Mouse (Mus musculus): ENCODE measurements around the gene Unc13d. TPM values are rescaled to one million over a fixed set of nuclear protein-coding genes. Genes with fewer than 3 reads are reported as not detected.

Unc13d gene
- polyA plus RNA-seq, 1 experiment from 2014 or later, result 1.0 TPM

GRCm38 (mm10) chr11:116057237-116057881 is 20.4 kb downstream of the Unc13d start:
- no peaks in the 10 kb centered on the region for H3K27me3 ChIP-seq (replicated peaks)
- no peak for ATAC-seq (ENCODE audit: low FRiP score)
- peaks cover 98% of the 10 kb centered on the region for H3K36me3 ChIP-seq
- H3K4me3 ChIP-seq (replicated peaks), result no peak overlapping the region
- H3K9ac ChIP-seq (replicated peaks), result no peak overlapping the region
- WGBS, result 88% methylated on average over 4 of the region's 4 CpGs
- no peaks in the 10 kb centered on the region for H3K4me1 ChIP-seq
- H3K4me2 ChIP-seq, result no peak overlapping the region
- H3K27ac ChIP-seq (replicated peaks), result no peak overlapping the region
- H3K9me3 ChIP-seq (replicated peaks), result no peaks in the 10 kb centered on the region

GRCm38 (mm10) chr11:116055873-116056272 is 21.9 kb downstream of the Unc13d start:
- no peak overlapping the region for H3K4me3 ChIP-seq (replicated peaks)
- no peak overlapping the region for H3K9ac ChIP-seq (replicated peaks)
- H3K4me2 ChIP-seq, result no peak overlapping the region
- H3K4me1 ChIP-seq, result no peaks in the 10 kb centered on the region
- H3K27me3 ChIP-seq (replicated peaks), result no peaks in the 10 kb centered on the region
- no peaks in the 10 kb centered on the region for H3K9me3 ChIP-seq (replicated peaks)
- H3K27ac ChIP-seq (replicated peaks), result no peak overlapping the region
- WGBS, result 95% methylated on average over 11 of the region's 11 CpGs
- ATAC-seq (ENCODE audit: low FRiP score), result no peak
- peaks cover 96% of the 10 kb centered on the region for H3K36me3 ChIP-seq

GRCm38 (mm10) chr11:116053510-116054229 is 24.1 kb downstream of the Unc13d start:
- Histone ChIP-seq H3K27me3 (replicated peaks) (no peaks in the 10 kb centered on the region), H3K4me1 (no peaks in the 10 kb centered on the region), H3K36me3 (peaks cover 95% of the 10 kb centered on the region), H3K9me3 (replicated peaks) (no peaks in the 10 kb centered on the region), H3K27ac (replicated peaks) (no peak overlapping the region), H3K4me3 (replicated peaks) (no peak overlapping the region), H3K4me2 (no peak overlapping the region), H3K9ac (replicated peaks) (no peak overlapping the region)
- ATAC-seq (ENCODE audit: low FRiP score), result no peak
- 95% methylated on average over 9 of the region's 9 CpGs for WGBS

GRCm38 (mm10) chr11:116050196-116050595 is 27.6 kb downstream of the Unc13d start:
- no peak overlapping the region for H3K9ac ChIP-seq (replicated peaks)
- no peak overlapping the region for H3K4me3 ChIP-seq (replicated peaks)
- 88% methylated on average over 4 of the region's 4 CpGs for WGBS
- no peaks in the 10 kb centered on the region for H3K4me1 ChIP-seq
- no peak overlapping the region for H3K27ac ChIP-seq (replicated peaks)
- H3K27me3 ChIP-seq (replicated peaks), result no peaks in the 10 kb centered on the region
- H3K36me3 ChIP-seq, result peaks cover 91% of the 10 kb centered on the region
- no peak overlapping the region for H3K4me2 ChIP-seq
- no peak for ATAC-seq (ENCODE audit: low FRiP score)
- H3K9me3 ChIP-seq (replicated peaks), result no peaks in the 10 kb centered on the region

GRCm38 (mm10) chr11:116049610-116050009 is 28.2 kb downstream of the Unc13d start:
- Histone ChIP-seq H3K27ac (replicated peaks) (no peak overlapping the region), H3K4me2 (no peak overlapping the region), H3K27me3 (replicated peaks) (no peaks in the 10 kb centered on the region), H3K9ac (replicated peaks) (no peak overlapping the region), H3K4me3 (replicated peaks) (no peak overlapping the region), H3K36me3 (peaks cover 85% of the 10 kb centered on the region), H3K9me3 (replicated peaks) (no peaks in the 10 kb centered on the region), H3K4me1 (no peaks in the 10 kb centered on the region)
- ATAC-seq (ENCODE audit: low FRiP score), result no peak
- 85% methylated on average over 2 of the region's 2 CpGs for WGBS

- Histone ChIP-seq H3K4me1 (no peaks in the 10 kb centered on the region), H3K4me3 (replicated peaks) (no peak overlapping the region), H3K4me2 (no peak overlapping the region), H3K27ac (replicated peaks) (no peak overlapping the region), H3K9ac (replicated peaks) (no peak overlapping the region), H3K27me3 (replicated peaks) (no peaks in the 10 kb centered on the region), H3K9me3 (replicated peaks) (no peaks in the 10 kb centered on the region), H3K36me3 (peaks cover 52% of the 10 kb centered on the region)
- no peak for ATAC-seq (ENCODE audit: low FRiP score)
- 97% methylated on average over 6 of the region's 6 CpGs for WGBS
These were observed 32.6 kb downstream of the Unc13d start for GRCm38 (mm10) chr11:116045173-116045572.

GRCm38 (mm10) chr11:116043286-116043685 is 34.5 kb downstream of the Unc13d start:
- Histone ChIP-seq H3K36me3 (peaks cover 47% of the 10 kb centered on the region), H3K4me3 (replicated peaks) (no peak overlapping the region), H3K9me3 (replicated peaks) (no peaks in the 10 kb centered on the region), H3K4me2 (no peak overlapping the region), H3K9ac (replicated peaks) (no peak overlapping the region), H3K27me3 (replicated peaks) (no peaks in the 10 kb centered on the region), H3K4me1 (no peaks in the 10 kb centered on the region), H3K27ac (replicated peaks) (no peak overlapping the region)
- WGBS, result 100% methylated on average over 1 of the region's 1 CpGs
- ATAC-seq (ENCODE audit: low FRiP score), result no peak

GRCm38 (mm10) chr11:116042372-116043138 is 35.2 kb downstream of the Unc13d start:
- ATAC-seq (ENCODE audit: low FRiP score), result no peak
- Histone ChIP-seq H3K4me3 (replicated peaks) (no peak overlapping the region), H3K4me2 (no peak overlapping the region), H3K9ac (replicated peaks) (no peak overlapping the region), H3K27me3 (replicated peaks) (no peaks in the 10 kb centered on the region), H3K4me1 (no peaks in the 10 kb centered on the region), H3K9me3 (replicated peaks) (no peaks in the 10 kb centered on the region), H3K36me3 (peaks cover 41% of the 10 kb centered on the region), H3K27ac (replicated peaks) (no peak overlapping the region)
- WGBS, result 94% methylated on average over 5 of the region's 5 CpGs

GRCm38 (mm10) chr11:116041833-116042232 is 35.9 kb downstream of the Unc13d start:
- H3K27me3 ChIP-seq (replicated peaks), result no peaks in the 10 kb centered on the region
- no peak overlapping the region for H3K4me3 ChIP-seq (replicated peaks)
- H3K9ac ChIP-seq (replicated peaks), result no peak overlapping the region
- H3K36me3 ChIP-seq, result peaks cover 34% of the 10 kb centered on the region
- WGBS, result 95% methylated on average over 2 of the region's 2 CpGs
- no peaks in the 10 kb centered on the region for H3K4me1 ChIP-seq
- ATAC-seq (ENCODE audit: low FRiP score), result no peak
- H3K4me2 ChIP-seq, result no peak overlapping the region
- H3K9me3 ChIP-seq (replicated peaks), result no peaks in the 10 kb centered on the region
- no peak overlapping the region for H3K27ac ChIP-seq (replicated peaks)

GRCm38 (mm10) chr11:116040593-116040992 is 37.2 kb downstream of the Unc13d start:
- H3K9ac ChIP-seq (replicated peaks), result no peak overlapping the region
- no peak for ATAC-seq (ENCODE audit: low FRiP score)
- H3K27ac ChIP-seq (replicated peaks), result no peak overlapping the region
- WGBS, result 95% methylated on average over 6 of the region's 6 CpGs
- H3K4me2 ChIP-seq, result no peak overlapping the region
- no peaks in the 10 kb centered on the region for H3K27me3 ChIP-seq (replicated peaks)
- H3K36me3 ChIP-seq, result peaks cover 26% of the 10 kb centered on the region
- no peaks in the 10 kb centered on the region for H3K4me1 ChIP-seq
- no peaks in the 10 kb centered on the region for H3K9me3 ChIP-seq (replicated peaks)
- no peak overlapping the region for H3K4me3 ChIP-seq (replicated peaks)

GRCm38 (mm10) chr11:116037826-116038225 is 39.9 kb downstream of the Unc13d start:
- Histone ChIP-seq H3K27ac (replicated peaks) (no peak overlapping the region), H3K4me3 (replicated peaks) (no peak overlapping the region), H3K4me1 (peaks cover 7% of the 10 kb centered on the region), H3K4me2 (no peak overlapping the region), H3K9me3 (replicated peaks) (no peaks in the 10 kb centered on the region), H3K36me3 (peaks cover 23% of the 10 kb centered on the region), H3K27me3 (replicated peaks) (no peaks in the 10 kb centered on the region), H3K9ac (replicated peaks) (no peak overlapping the region)
- WGBS, result 95% methylated on average over 9 of the region's 9 CpGs
- no peak for ATAC-seq (ENCODE audit: low FRiP score)

GRCm38 (mm10) chr11:116036671-116037070 is 41.1 kb downstream of the Unc13d start:
- Histone ChIP-seq H3K4me1 (peaks cover 18% of the 10 kb centered on the region), H3K9ac (replicated peaks) (no peak overlapping the region), H3K9me3 (replicated peaks) (no peaks in the 10 kb centered on the region), H3K27me3 (replicated peaks) (no peaks in the 10 kb centered on the region), H3K36me3 (peaks cover 20% of the 10 kb centered on the region), H3K4me3 (replicated peaks) (no peak overlapping the region), H3K4me2 (no peak overlapping the region), H3K27ac (replicated peaks) (no peak overlapping the region)
- 72% methylated on average over 3 of the region's 3 CpGs for WGBS
- no peak for ATAC-seq (ENCODE audit: low FRiP score)
